8 mouse cellular contexts compared by ENCODE assay signal in the genomic region with DNA sequence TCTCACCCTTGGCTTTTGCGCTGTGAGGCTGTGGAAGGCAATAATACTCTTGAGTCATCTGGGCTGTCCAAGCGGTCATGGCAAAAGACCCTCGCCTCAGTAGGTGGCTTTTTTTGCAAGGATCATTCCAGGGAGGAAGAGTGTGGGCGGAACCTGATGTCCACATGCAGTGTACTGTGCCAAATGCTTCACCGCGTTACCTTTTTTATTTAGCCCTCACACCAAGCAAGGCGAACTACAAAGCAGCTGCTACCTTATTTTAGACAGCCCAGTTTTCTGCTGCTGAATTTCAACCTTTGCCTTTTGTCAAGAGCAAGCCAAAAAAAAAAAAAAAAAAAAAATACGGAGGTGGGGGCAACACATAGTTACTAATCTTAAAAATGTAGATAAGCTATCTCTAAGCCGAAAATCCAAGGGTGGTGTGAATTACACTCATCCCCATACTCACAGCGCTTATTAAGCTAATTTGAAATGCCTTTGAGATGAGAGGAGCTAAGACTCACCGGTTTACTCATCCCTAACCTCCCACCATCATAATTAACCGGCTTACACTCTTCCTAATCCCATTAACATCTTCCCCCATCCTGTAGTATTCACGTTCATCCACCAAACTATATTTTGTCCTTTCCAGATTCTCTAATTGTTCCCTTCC. TPM values are rescaled to one million over a fixed set of nuclear protein-coding genes. Genes with fewer than 3 reads are reported as not detected.
DNase-seq lines count a peak whose midpoint lies in the region; ATAC-seq and TF ChIP-seq lines count a peak whose summit lies in the region.

No protein-coding gene starts in this region.

- WGBS in heart, embryonic 10.5 days = 15% methylated on average over 13 of the region's 13 CpGs
- WGBS in forebrain, embryonic 16.5 days = 11% methylated on average over 13 of the region's 13 CpGs

- H3K4me3 ChIP-seq in heart, embryonic 10.5 days = peak overlapping the region; percentile 92
- H3K4me3 ChIP-seq in ES-E14 (ENCODE audit: insufficient read depth in 1 of 2, low read depth in 1 of 2, low read length in 2 of 2, poor library complexity in 1 of 2, severe bottlenecking in 1 of 2) = peak overlapping the region; percentile 90 to 98
- peak overlapping the region; percentile 98 for H3K4me3 ChIP-seq in forebrain, embryonic 16.5 days (replicated peaks; ENCODE audit: low read length)
- peak overlapping the region; percentile 99 for H3K4me3 ChIP-seq in megakaryocyte, embryonic 14.5 days (replicated peaks)

- H3K27me3 ChIP-seq in heart, embryonic 10.5 days (ENCODE audit: insufficient read depth, poor library complexity, severe bottlenecking) = no peaks in the 10 kb centered on the region
- H3K27me3 ChIP-seq in forebrain, embryonic 16.5 days (replicated peaks; ENCODE audit: control insufficient read depth, insufficient read depth, low read length) = no peaks in the 10 kb centered on the region
- no peaks in the 10 kb centered on the region for H3K27me3 ChIP-seq in megakaryocyte, embryonic 14.5 days (replicated peaks)

- in situ Hi-C loops in ES-E14 (cut with MboI; ENCODE audit: low sequenced_read_pairs in 2 of 2, unreplicated experiment in 2 of 2) = no loop called here

- ATAC-seq in forebrain, embryonic 16.5 days = no peak; the same call in 1 of the 2 replicates
- ATAC-seq in monocyte, adult 5-6 weeks (replicated peaks; ENCODE audit: insufficient number of reproducible peaks, low FRiP score, low TSS enrichment, poor library complexity, severe bottlenecking) = no peak

- H3K4me2 ChIP-seq in forebrain, embryonic 16.5 days (ENCODE audit: low read length) = peak overlapping the region; percentile 67

- peak overlapping the region; percentile 69 for H3K9ac ChIP-seq in ES-E14 (ENCODE audit: insufficient read depth, low read depth, low read length, poor library complexity, severe bottlenecking)
- peak overlapping the region; percentile 76 for H3K9ac ChIP-seq in forebrain, embryonic 16.5 days (replicated peaks; ENCODE audit: low read depth, low read length)

- H3K36me3 ChIP-seq in heart, embryonic 10.5 days = no peaks in the 10 kb centered on the region
- H3K36me3 ChIP-seq in ES-E14 (ENCODE audit: control insufficient read depth, insufficient read depth, low read length, poor library complexity, severe bottlenecking) = no peaks in the 10 kb centered on the region
- no peaks in the 10 kb centered on the region for H3K36me3 ChIP-seq in forebrain, embryonic 16.5 days (ENCODE audit: control insufficient read depth, insufficient read depth)
- H3K36me3 ChIP-seq in megakaryocyte, embryonic 14.5 days (replicated peaks; ENCODE audit: low read length) = no peaks in the 10 kb centered on the region

- DNase-seq in heart, embryonic 10.5 days (ENCODE audit: low spot score) = no peak
- no peak for DNase-seq in heart, postnatal 25 days (ENCODE audit: low spot score)
- no peak for DNase-seq in ES-E14 (ENCODE audit: low read depth, low spot score)
- no peak for DNase-seq in left cerebral cortex, adult 18-20 months (ENCODE audit: low spot score in 2 of 2)
- DNase-seq in adrenal gland, adult 8-10 months = no peak

- intact Hi-C loops in heart, postnatal 25 days (cut with DNase I) = loop anchor here (5.0 kb wide), 1 partner anchor 57 kb away; no protein-coding TSS in a partner anchor

- peak overlapping the region; percentile 99 for H3K27ac ChIP-seq in heart, embryonic 10.5 days
- H3K27ac ChIP-seq in ES-E14 (ENCODE audit: insufficient read depth, low read depth, low read length, poor library complexity, severe bottlenecking) = no peak overlapping the region; the same call in 1 of the 2 replicates
- peak overlapping the region; percentile 93 for H3K27ac ChIP-seq in forebrain, embryonic 16.5 days (ENCODE audit: low read length)

- peaks cover 15% of the 10 kb centered on the region for H3K4me1 ChIP-seq in heart, embryonic 10.5 days
- peaks cover 0 to 2% of the 10 kb centered on the region in 2 experiments; a peak in 2 of 4 replicates for H3K4me1 ChIP-seq in ES-E14 (ENCODE audit: control insufficient read depth in 2 of 2, insufficient read depth in 2 of 2, low read length in 2 of 2, poor library complexity in 1 of 2)
- H3K4me1 ChIP-seq in forebrain, embryonic 16.5 days (replicated peaks; ENCODE audit: control insufficient read depth, insufficient read depth, low read length) = peaks cover 16% of the 10 kb centered on the region
- H3K4me1 ChIP-seq in megakaryocyte, embryonic 14.5 days = peaks cover 20% of the 10 kb centered on the region

- no peaks in the 10 kb centered on the region for H3K9me3 ChIP-seq in heart, embryonic 10.5 days
- no peaks in the 10 kb centered on the region for H3K9me3 ChIP-seq in ES-E14 (ENCODE audit: control insufficient read depth, insufficient read depth, low read depth, low read length)
- no peaks in the 10 kb centered on the region for H3K9me3 ChIP-seq in forebrain, embryonic 16.5 days (ENCODE audit: control insufficient read depth, low read length)
- no peaks in the 10 kb centered on the region for H3K9me3 ChIP-seq in megakaryocyte, embryonic 14.5 days

TF ChIP-seq in ES-E14, 5 proteins besides CTCF, POLR2A, EP300 and RAD21:
- TF ChIP-seq MAFK (IDR thresholded peaks at IDR 0.05; ENCODE audit: insufficient read depth, low read depth, low read length) = no peak
TF ChIP-seq in ES-E14: peak in this region for 0.

RNA-seq across cellular contexts. Expression of gene Erc1, which starts 0.9 kb away (rescaled TPM):
- polyA plus RNA-seq in heart, embryonic 10.5 days (2016; fragmentation: Nextera tagmentation; extraction: Ambion mirVana) = 17.6 and 22.5 TPM in 2 replicates
- total RNA-seq in heart, postnatal 25 days (2021) = 10 to 100 TPM; 38.5 to 41.1 TPM
- 14.7 and 16.5 TPM in 2 replicates for total RNA-seq in ES-E14 (2012; rRNA removed)
- 41.8 and 43.2 TPM in 2 replicates for polyA plus RNA-seq in forebrain, embryonic 16.5 days (2015; fragmentation: Nextera tagmentation; extraction: Ambion mirVana)
- polyA plus RNA-seq in megakaryocyte, embryonic 14.5 days (2012; ENCODE audit: insufficient read depth, low replicate concordance) = 1.1 and 2.0 TPM in 2 replicates
- total RNA-seq in monocyte, adult 5-6 weeks (2017) = 4.2 to 6.7 TPM (median 6.1 TPM) in 3 replicates
- total RNA-seq in left cerebral cortex, adult 18-20 months (2021) = 10 to 100 TPM; 43.5 to 45.8 TPM
- total RNA-seq in adrenal gland, adult 8-10 months (2022) = 10 to 100 TPM; 16.4 to 29.0 (median 21.4) TPM

RNA-seq across cellular contexts. Expression of gene Rad52, which starts 53.7 kb away (rescaled TPM):
- 13.5 and 16.5 TPM in 2 replicates for polyA plus RNA-seq in heart, embryonic 10.5 days (2016; fragmentation: Nextera tagmentation; extraction: Ambion mirVana)
- total RNA-seq in heart, postnatal 25 days (2021) = 10 to 100 TPM; 10.3 to 12.8 TPM
- total RNA-seq in ES-E14 (2012; rRNA removed) = 21.9 and 26.4 TPM in 2 replicates
- 29.7 and 30.4 TPM in 2 replicates for polyA plus RNA-seq in forebrain, embryonic 16.5 days (2015; fragmentation: Nextera tagmentation; extraction: Ambion mirVana)
- polyA plus RNA-seq in megakaryocyte, embryonic 14.5 days (2012; ENCODE audit: insufficient read depth, low replicate concordance) = 16.3 and 37.0 TPM in 2 replicates
- total RNA-seq in monocyte, adult 5-6 weeks (2017) = 9.5 to 23.1 TPM (median 14.6 TPM) in 3 replicates
- total RNA-seq in left cerebral cortex, adult 18-20 months (2021) = 10 to 100 TPM; 37.5 to 39.6 TPM
- 10 to 100 TPM; 15.6 to 33.5 (median 22.0) TPM for total RNA-seq in adrenal gland, adult 8-10 months (2022)
